Mouse (Mus musculus): ENCODE data around the gene Cd99l2. TPM values are rescaled to one million over a fixed set of nuclear protein-coding genes. Genes with fewer than 3 reads are reported as not detected.
A peak's percentile ranks its signal among the peaks of the same experiment; 100 is the strongest.

The Cd99l2 gene
- 23.6 and 24.0 TPM in 2 replicates for polyA plus RNA-seq (2014; fragmentation: Nextera tagmentation; extraction: Ambion mirVana)

GRCm38 (mm10) chrX:71492634-71493278 is at the start of gene Cd99l2:
Cd99l2 (minus strand) TSS chrX:71492849.
- peak within 1 kb of the TSS; percentile 80 for H3K27ac ChIP-seq (ENCODE audit: low read depth)
- ATAC-seq (ENCODE audit: insufficient read depth) (peak; percentile 98), DNase-seq (peak; percentile 86)
- H3K36me3 ChIP-seq (ENCODE audit: insufficient read depth): no peaks in the 10 kb centered on the region
- H3K9me3 ChIP-seq (ENCODE audit: low read depth, low read length): no peaks in the 10 kb centered on the region
- no peak; the same call in 1 of the 2 replicates for TF ChIP-seq CTCF (IDR thresholded peaks at IDR 0.05; ENCODE audit: low read depth)
- 15% methylated on average over 15 of the region's 23 CpGs for WGBS
- peak within 1 kb of the TSS; percentile 71 for H3K4me2 ChIP-seq
- peak within 1 kb of the TSS; percentile 62 for H3K9ac ChIP-seq
- H3K27me3 ChIP-seq (ENCODE audit: insufficient read depth, low read length): no peaks in the 10 kb centered on the region
- H3K4me3 ChIP-seq (ENCODE audit: low read depth, low read length): peak within 1 kb of the TSS; percentile 53
- no peaks in the 10 kb centered on the region for H3K4me1 ChIP-seq (ENCODE audit: insufficient read depth)

DNA sequence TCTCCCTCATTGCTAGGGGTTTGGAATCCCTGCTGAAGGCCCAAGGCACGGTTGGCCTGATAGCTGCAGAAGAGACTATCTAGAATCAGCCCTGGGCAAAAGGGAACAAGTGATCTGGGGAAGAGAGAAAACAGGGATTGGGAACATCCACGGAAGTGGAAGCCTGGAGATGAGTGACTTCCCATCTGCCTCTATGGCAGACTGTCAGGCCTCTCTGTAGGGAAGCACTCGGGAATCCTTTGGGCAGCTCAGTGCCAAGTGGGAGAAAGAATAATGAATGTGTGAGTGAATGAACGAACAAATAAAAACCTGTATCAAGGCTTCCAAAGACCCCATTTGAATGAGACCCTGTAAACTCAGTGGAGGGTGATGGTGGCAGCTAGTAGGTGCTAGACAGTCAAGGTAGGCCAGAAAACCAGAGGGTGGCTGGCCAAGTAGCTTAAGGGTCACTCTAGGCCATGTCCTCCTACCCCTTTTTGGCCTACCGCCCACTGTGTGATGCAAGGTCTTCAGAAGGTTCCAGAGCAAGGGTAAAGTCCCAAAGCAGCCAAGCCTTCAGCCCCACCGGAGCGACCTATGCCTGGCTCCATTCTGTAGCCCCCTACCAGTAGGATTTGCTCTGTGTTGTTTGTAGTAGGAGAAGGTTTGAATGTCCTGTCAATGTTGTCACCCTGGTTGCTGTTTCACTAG is 48.3 kb upstream of the Cd99l2 start:
- Histone ChIP-seq H3K4me1 (ENCODE audit: insufficient read depth) (no peaks in the 10 kb centered on the region), H3K4me3 (ENCODE audit: low read depth, low read length) (no peak overlapping the region)
- ATAC-seq (ENCODE audit: insufficient read depth): no peak

GRCm38 (mm10) chrX:71537791-71538190 is 45.1 kb upstream of the Cd99l2 start:
- 60% methylated on average over 2 of the region's 2 CpGs for WGBS
- no peak overlapping the region for H3K4me3 ChIP-seq (ENCODE audit: low read depth, low read length)
- H3K36me3 ChIP-seq (ENCODE audit: insufficient read depth): no peaks in the 10 kb centered on the region
- no peak overlapping the region for H3K4me2 ChIP-seq
- DNase-seq (no peak), ATAC-seq (ENCODE audit: insufficient read depth) (no peak)
- TF ChIP-seq CTCF (IDR thresholded peaks at IDR 0.05; ENCODE audit: low read depth): no peak
- H3K9me3 ChIP-seq (ENCODE audit: low read depth, low read length): no peaks in the 10 kb centered on the region
- H3K4me1 ChIP-seq (ENCODE audit: insufficient read depth): no peaks in the 10 kb centered on the region
- H3K27me3 ChIP-seq (ENCODE audit: insufficient read depth, low read length): no peaks in the 10 kb centered on the region
- H3K27ac ChIP-seq (ENCODE audit: low read depth): no peak overlapping the region
- H3K9ac ChIP-seq: no peak overlapping the region

More for the DNA sequence above, 48.3 kb upstream of the Cd99l2 start:
- 67% methylated on average over 7 of the region's 7 CpGs for WGBS
- no peak for DNase-seq
- no peak overlapping the region for H3K4me2 ChIP-seq
- no peak overlapping the region for H3K27ac ChIP-seq (ENCODE audit: low read depth)
- H3K36me3 ChIP-seq (ENCODE audit: insufficient read depth): no peaks in the 10 kb centered on the region
- H3K9ac ChIP-seq: no peak overlapping the region
- H3K27me3 ChIP-seq (ENCODE audit: insufficient read depth, low read length): no peaks in the 10 kb centered on the region
- no peaks in the 10 kb centered on the region for H3K9me3 ChIP-seq (ENCODE audit: low read depth, low read length)
- TF ChIP-seq CTCF (IDR thresholded peaks at IDR 0.05; ENCODE audit: low read depth): no peak

DNA sequence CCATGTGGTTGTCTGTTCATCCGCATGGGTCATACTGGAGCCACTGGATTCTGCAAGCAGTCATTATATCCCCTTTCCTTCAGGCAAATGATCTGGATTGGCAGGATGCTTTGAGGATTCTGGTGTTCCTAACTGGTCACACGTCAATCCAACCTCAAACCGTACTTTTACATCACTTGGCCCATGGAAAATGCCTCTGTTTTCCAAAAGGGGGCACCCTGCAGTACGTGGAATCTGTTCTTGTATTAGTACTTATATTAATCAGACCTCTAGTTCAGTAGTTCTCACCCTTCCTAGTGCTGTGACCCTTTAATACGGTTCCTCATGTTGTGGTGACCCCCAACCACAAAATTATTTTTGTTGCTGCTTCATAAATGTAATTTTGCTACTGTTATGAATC is 41.5 kb upstream of the Cd99l2 start:
- Histone ChIP-seq H3K36me3 (ENCODE audit: insufficient read depth) (no peaks in the 10 kb centered on the region), H3K27ac (ENCODE audit: low read depth) (no peak overlapping the region), H3K4me1 (ENCODE audit: insufficient read depth) (no peaks in the 10 kb centered on the region), H3K4me3 (ENCODE audit: low read depth, low read length) (no peak overlapping the region), H3K9ac (no peak overlapping the region), H3K4me2 (no peak overlapping the region), H3K9me3 (ENCODE audit: low read depth, low read length) (no peaks in the 10 kb centered on the region), H3K27me3 (ENCODE audit: insufficient read depth, low read length) (no peaks in the 10 kb centered on the region)
- ATAC-seq (ENCODE audit: insufficient read depth) (no peak), DNase-seq (no peak)
- 75% methylated on average over 5 of the region's 5 CpGs for WGBS
- TF ChIP-seq CTCF (IDR thresholded peaks at IDR 0.05; ENCODE audit: low read depth): no peak

- TF ChIP-seq CTCF (IDR thresholded peaks at IDR 0.05; ENCODE audit: low read depth): no peak
- no peak overlapping the region for H3K4me3 ChIP-seq (ENCODE audit: low read depth, low read length)
- 74% methylated on average over 3 of the region's 3 CpGs for WGBS
- no peaks in the 10 kb centered on the region for H3K9me3 ChIP-seq (ENCODE audit: low read depth, low read length)
- H3K36me3 ChIP-seq (ENCODE audit: insufficient read depth): no peaks in the 10 kb centered on the region
- H3K4me2 ChIP-seq: no peak overlapping the region
- no peaks in the 10 kb centered on the region for H3K27me3 ChIP-seq (ENCODE audit: insufficient read depth, low read length)
- H3K9ac ChIP-seq: no peak overlapping the region
- ATAC-seq (ENCODE audit: insufficient read depth) (no peak), DNase-seq (no peak)
- H3K4me1 ChIP-seq (ENCODE audit: insufficient read depth): peaks cover 3% of the 10 kb centered on the region; the same call in 1 of the 2 replicates
- H3K27ac ChIP-seq (ENCODE audit: low read depth): no peak overlapping the region
Measured at GRCm38 (mm10) chrX:71532635-71533034, 40.0 kb upstream of the Cd99l2 start.

- no peak overlapping the region for H3K27ac ChIP-seq (ENCODE audit: low read depth)
- no peaks in the 10 kb centered on the region for H3K36me3 ChIP-seq (ENCODE audit: insufficient read depth)
- H3K4me2 ChIP-seq: no peak overlapping the region
- H3K27me3 ChIP-seq (ENCODE audit: insufficient read depth, low read length): no peaks in the 10 kb centered on the region
- no peak overlapping the region for H3K4me3 ChIP-seq (ENCODE audit: low read depth, low read length)
- H3K9ac ChIP-seq: no peak overlapping the region
- 27% methylated on average over 6 of the region's 6 CpGs for WGBS
- peaks cover 3% of the 10 kb centered on the region; the same call in 1 of the 2 replicates for H3K4me1 ChIP-seq (ENCODE audit: insufficient read depth)
- TF ChIP-seq CTCF (IDR thresholded peaks at IDR 0.05; ENCODE audit: low read depth): no peak
- peak; percentile 83 for ATAC-seq (ENCODE audit: insufficient read depth)
- no peaks in the 10 kb centered on the region for H3K9me3 ChIP-seq (ENCODE audit: low read depth, low read length)
- DNase-seq: peak; percentile 66
Measured at GRCm38 (mm10) chrX:71528646-71529045, 36.0 kb upstream of the Cd99l2 start.

DNA sequence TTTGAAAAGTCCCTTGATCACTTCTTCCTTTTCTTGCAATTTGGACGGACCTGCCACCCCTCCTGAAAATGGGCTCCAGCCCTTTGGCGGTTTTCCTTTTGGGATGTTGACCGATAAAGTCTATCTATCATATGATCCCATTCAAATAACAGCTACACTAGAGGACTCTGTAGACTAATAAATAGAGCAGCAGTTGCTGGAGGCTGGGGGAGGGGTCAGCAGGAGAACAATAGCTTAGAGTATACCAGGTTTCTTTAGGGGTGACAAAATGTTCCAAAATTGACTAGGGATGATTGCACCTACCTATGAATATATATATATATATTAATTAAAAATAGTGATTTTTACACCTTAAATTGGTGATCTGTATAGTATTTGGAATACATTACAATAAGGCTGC is 35.5 kb upstream of the Cd99l2 start:
- 51% methylated on average over 3 of the region's 3 CpGs for WGBS

More for the DNA sequence above, 35.5 kb upstream of the Cd99l2 start:
- Histone ChIP-seq H3K27ac (ENCODE audit: low read depth) (no peak overlapping the region), H3K9ac (no peak overlapping the region), H3K9me3 (ENCODE audit: low read depth, low read length) (no peaks in the 10 kb centered on the region), H3K27me3 (ENCODE audit: insufficient read depth, low read length) (no peaks in the 10 kb centered on the region), H3K36me3 (ENCODE audit: insufficient read depth) (no peaks in the 10 kb centered on the region), H3K4me1 (ENCODE audit: insufficient read depth) (peaks cover 3% of the 10 kb centered on the region; the same call in 1 of the 2 replicates), H3K4me2 (no peak overlapping the region), H3K4me3 (ENCODE audit: low read depth, low read length) (no peak overlapping the region)
- no peak for TF ChIP-seq CTCF (IDR thresholded peaks at IDR 0.05; ENCODE audit: low read depth)
- ATAC-seq (ENCODE audit: insufficient read depth) (no peak), DNase-seq (no peak)
